8 mouse cellular contexts compared by ENCODE assay signal in genomic region chr17:72997301-72997921, GRCm38 (mm10).
DNase-seq lines count a peak whose midpoint lies in the region; ATAC-seq lines count a peak whose summit lies in the region.

No protein-coding gene starts in this region.

- 13% methylated on average over 5 of the region's 5 CpGs for WGBS in heart, embryonic 12.5 days
- WGBS in midbrain, embryonic 10.5 days = 18% methylated on average over 5 of the region's 5 CpGs

- H3K9ac ChIP-seq in heart, embryonic 12.5 days = peak overlapping the region; percentile 9; the same call in 1 of the 2 replicates

- peak overlapping the region; percentile 93 for H3K27ac ChIP-seq in heart, embryonic 12.5 days (ENCODE audit: poor library complexity, severe bottlenecking)
- H3K27ac ChIP-seq in midbrain, embryonic 10.5 days (replicated peaks) = peak overlapping the region; percentile 63

- H3K36me3 ChIP-seq in heart, embryonic 12.5 days = no peaks in the 10 kb centered on the region
- no peaks in the 10 kb centered on the region for H3K36me3 ChIP-seq in midbrain, embryonic 10.5 days

- H3K9me3 ChIP-seq in heart, embryonic 12.5 days (replicated peaks) = no peaks in the 10 kb centered on the region
- no peaks in the 10 kb centered on the region for H3K9me3 ChIP-seq in midbrain, embryonic 10.5 days (replicated peaks)

- no peak for DNase-seq in frontal cortex, adult 2 months (ENCODE audit: extremely low spot score in 1 of 2, low spot score in 1 of 2)
- DNase-seq in NIH3T3 (ENCODE audit: low read depth) = peak; percentile 42
- peak; percentile 49 for DNase-seq in midbrain, embryonic 10.5 days (ENCODE audit: low spot score)
- DNase-seq in left cerebral cortex, adult 18-20 months (ENCODE audit: low spot score in 2 of 2) = no peak
- no peak for DNase-seq in layer of hippocampus, postnatal 14 days (ENCODE audit: low spot score in 2 of 2)
- no peak for DNase-seq in urinary bladder, postnatal 4 days (ENCODE audit: low spot score in 2 of 2)

- H3K4me1 ChIP-seq in heart, embryonic 12.5 days (replicated peaks) = peaks cover 42% of the 10 kb centered on the region
- H3K4me1 ChIP-seq in midbrain, embryonic 10.5 days = peaks cover 15% of the 10 kb centered on the region

- peak overlapping the region; percentile 4; the same call in 1 of the 2 replicates for H3K4me2 ChIP-seq in heart, embryonic 12.5 days

- no peak overlapping the region for H3K4me3 ChIP-seq in heart, embryonic 12.5 days
- no peak overlapping the region for H3K4me3 ChIP-seq in midbrain, embryonic 10.5 days

- no peaks in the 10 kb centered on the region for H3K27me3 ChIP-seq in heart, embryonic 12.5 days (replicated peaks)
- no peaks in the 10 kb centered on the region for H3K27me3 ChIP-seq in midbrain, embryonic 10.5 days (ENCODE audit: low read depth, poor library complexity, severe bottlenecking)

- ATAC-seq in frontal cortex, adult (ENCODE audit: low TSS enrichment) = peak; percentile 47
- ATAC-seq in heart, embryonic 12.5 days (ENCODE audit: insufficient number of reproducible peaks, low FRiP score) = peak; percentile 71

Comparison
In these comparisons a context has a peak if more than half of its experiments do, and no peak if none do; other contexts are left out.
1. DNase-seq: peak in NIH3T3 (single experiment) and midbrain, embryonic 10.5 days (single experiment); none in frontal cortex, adult 2 months (0 of 2), left cerebral cortex, adult 18-20 months (0 of 2), layer of hippocampus, postnatal 14 days (0 of 2) and urinary bladder, postnatal 4 days (0 of 2).